In genomic region chr4:152190701-152191100, GRCm38 (mm10) we compare ENCODE assay signal across 17 mouse cellular contexts. TPM values are rescaled to one million over a fixed set of nuclear protein-coding genes. Genes with fewer than 3 reads are reported as not detected.
DNase-seq lines count a peak whose midpoint lies in the region; ATAC-seq and TF ChIP-seq lines count a peak whose summit lies in the region.
"Had no signal": no experiment of that assay in that cellular context is flagged by ENCODE, and none has a peak within 500 bp of the region (broad histone marks: within the 10 kb centered on the region; RNA-seq: fewer than 3 reads in every experiment).

No protein-coding gene starts in this region.

- 79% methylated on average over 5 of the region's 5 CpGs for WGBS in hindbrain, embryonic 13.5 days
- 74% methylated on average over 5 of the region's 5 CpGs for WGBS in hindbrain, embryonic 16.5 days
- 24% methylated on average over 5 of the region's 5 CpGs for WGBS in liver, embryonic 12.5 days (ENCODE audit: insufficient replicate concordance)

- H3K4me2 ChIP-seq in hindbrain, embryonic 13.5 days = no peak overlapping the region
- H3K4me2 ChIP-seq in hindbrain, embryonic 16.5 days (ENCODE audit: low read length) = no peak overlapping the region
- peak overlapping the region; percentile 33 for H3K4me2 ChIP-seq in liver, embryonic 12.5 days
- H3K4me2 ChIP-seq: embryonic facial prominence, embryonic 13.5 days had no signal

- 0 out of 2 replicates have a peak, but pooled peaks cover 4% of the 10 kb centered on the region for H3K36me3 ChIP-seq in hindbrain, embryonic 13.5 days
- H3K36me3 ChIP-seq in hindbrain, embryonic 16.5 days (ENCODE audit: control insufficient read depth, insufficient read depth, low read length) = no peaks in the 10 kb centered on the region
- peaks cover 9% of the 10 kb centered on the region for H3K36me3 ChIP-seq in C2C12 (ENCODE audit: control insufficient read depth, insufficient read depth)
- H3K36me3 ChIP-seq in E14TG2a.4 (ENCODE audit: insufficient read depth, low read length) = no peaks in the 10 kb centered on the region
- H3K36me3 ChIP-seq in liver, embryonic 12.5 days = no peaks in the 10 kb centered on the region
- H3K36me3 ChIP-seq: embryonic facial prominence, embryonic 13.5 days had no signal

- no peak for ATAC-seq in hindbrain, embryonic 13.5 days (ENCODE audit: low FRiP score)
- ATAC-seq in hindbrain, embryonic 16.5 days = no peak
- no peak for ATAC-seq in liver, embryonic 12.5 days
- ATAC-seq in megakaryocyte-erythroid progenitor cell, adult 5-6 weeks (replicated peaks; ENCODE audit: low FRiP score, low TSS enrichment, poor library complexity, severe bottlenecking) = no peak
- ATAC-seq: forebrain, embryonic 16.5 days; intestine, postnatal 0 days had no signal

- 0 out of 2 replicates have a peak, but pooled peaks cover 3% of the 10 kb centered on the region for H3K27me3 ChIP-seq in hindbrain, embryonic 13.5 days
- H3K27me3 ChIP-seq in hindbrain, embryonic 16.5 days (replicated peaks; ENCODE audit: control insufficient read depth, insufficient read depth, low read length) = no peaks in the 10 kb centered on the region
- H3K27me3 ChIP-seq in C2C12 (ENCODE audit: control insufficient read depth, insufficient read depth, insufficient read length) (no peaks in the 10 kb centered on the region), E14TG2a.4 (ENCODE audit: insufficient read depth, low read length) (no peaks in the 10 kb centered on the region)
- no peaks in the 10 kb centered on the region for H3K27me3 ChIP-seq in liver, embryonic 12.5 days (replicated peaks)
- H3K27me3 ChIP-seq: embryonic facial prominence, embryonic 13.5 days had no signal

- H3ac ChIP-seq in C2C12 (ENCODE audit: control insufficient read depth, insufficient read length, low read depth) = peak overlapping the region; percentile 12

- no peak for DNase-seq in retina, embryonic 14.5 days (ENCODE audit: low spot score)
- DNase-seq: adrenal gland, postnatal 36 days; cerebellum, adult 8-10 months; gastrocnemius, postnatal 36 days; layer of hippocampus, adult 9-11 months; lung, postnatal 36 days had no signal

- H3K9me3 ChIP-seq in hindbrain, embryonic 13.5 days = no peaks in the 10 kb centered on the region
- no peaks in the 10 kb centered on the region for H3K9me3 ChIP-seq in hindbrain, embryonic 16.5 days (ENCODE audit: control insufficient read depth, low read length)
- H3K9me3 ChIP-seq in E14TG2a.4 (ENCODE audit: low read length) = no peaks in the 10 kb centered on the region
- no peaks in the 10 kb centered on the region for H3K9me3 ChIP-seq in liver, embryonic 12.5 days (replicated peaks)
- H3K9me3 ChIP-seq: embryonic facial prominence, embryonic 13.5 days had no signal

- no peak for TF ChIP-seq CTCF in C2C12 (IDR thresholded peaks at IDR 0.05; ENCODE audit: control insufficient read depth, insufficient read depth, insufficient read length)
- TF ChIP-seq CTCF in E14TG2a.4 (conservative IDR thresholded peaks at IDR 0.05; ENCODE audit: low read length) = no peak

- no peak overlapping the region for H3K9ac ChIP-seq in hindbrain, embryonic 13.5 days
- no peak overlapping the region for H3K9ac ChIP-seq in hindbrain, embryonic 16.5 days (ENCODE audit: low read depth, low read length)
- H3K9ac ChIP-seq in liver, embryonic 12.5 days = no peak overlapping the region

- peaks cover 95% of the 10 kb centered on the region for H3K79me2 ChIP-seq in C2C12 (ENCODE audit: control insufficient read depth, insufficient read depth)

- peaks cover 83% of the 10 kb centered on the region for H3K79me3 ChIP-seq in C2C12 (ENCODE audit: low read depth)

- H3K4me1 ChIP-seq in hindbrain, embryonic 13.5 days (replicated peaks) = peaks cover 43% of the 10 kb centered on the region
- H3K4me1 ChIP-seq in hindbrain, embryonic 16.5 days (ENCODE audit: control insufficient read depth, insufficient read depth, low read depth, low read length) = peaks cover 12% of the 10 kb centered on the region
- peaks cover 96% of the 10 kb centered on the region for H3K4me1 ChIP-seq in E14TG2a.4 (replicated peaks; ENCODE audit: low read depth, low read length)
- H3K4me1 ChIP-seq in liver, embryonic 12.5 days = peaks cover 64% of the 10 kb centered on the region

- H3K27ac ChIP-seq in hindbrain, embryonic 13.5 days = 0 out of 2 replicates have a peak overlapping the region, but pooled peaks have one; percentile 40
- H3K27ac ChIP-seq in hindbrain, embryonic 16.5 days (ENCODE audit: low read depth, low read length) = no peak overlapping the region
- H3K27ac ChIP-seq in liver, embryonic 12.5 days = peak overlapping the region; percentile 32
- H3K27ac ChIP-seq: embryonic facial prominence, embryonic 13.5 days had no signal

- no peak overlapping the region for H3K4me3 ChIP-seq in hindbrain, embryonic 13.5 days
- H3K4me3 ChIP-seq in hindbrain, embryonic 16.5 days (ENCODE audit: low read length) = no peak overlapping the region
- H3K4me3 ChIP-seq in C2C12 (ENCODE audit: insufficient read depth, poor library complexity, severe bottlenecking) (no peak overlapping the region), E14TG2a.4 (replicated peaks; ENCODE audit: low read length) (peak overlapping the region; percentile 0; the same call in 1 of the 2 replicates)
- H3K4me3 ChIP-seq in liver, embryonic 12.5 days = no peak overlapping the region
- H3K4me3 ChIP-seq: embryonic facial prominence, embryonic 13.5 days had no signal

TF ChIP-seq in C2C12, 6 proteins besides CTCF, POLR2A, EP300 and RAD21:
- no peak for TF ChIP-seq MAX (IDR thresholded peaks at IDR 0.05)
- no peak for TF ChIP-seq USF1 (IDR thresholded peaks at IDR 0.05; ENCODE audit: low read depth)
- no peak for TF ChIP-seq FOSL1 (IDR thresholded peaks at IDR 0.05; ENCODE audit: insufficient read depth, low read length, poor library complexity, severe bottlenecking)
- TF ChIP-seq CEBPB (IDR thresholded peaks at IDR 0.05; ENCODE audit: low read depth) = no peak
- no peak for TF ChIP-seq MYOG (IDR thresholded peaks at IDR 0.05; ENCODE audit: control insufficient read depth, extremely low read depth, insufficient read length)
- TF ChIP-seq MYOD1 (IDR thresholded peaks at IDR 0.05; ENCODE audit: control insufficient read depth, insufficient read length, low read depth) = no peak

RNA-seq across cellular contexts. Expression of gene Acot7, which starts 12.8 kb away (rescaled TPM):
- 269 and 299 TPM in 2 replicates for polyA plus RNA-seq in hindbrain, embryonic 13.5 days (2015; fragmentation: Nextera tagmentation; extraction: Ambion mirVana)
- polyA plus RNA-seq in hindbrain, embryonic 16.5 days (2015; fragmentation: Nextera tagmentation; extraction: Ambion mirVana) = 478 and 542 TPM in 2 replicates
- 344 TPM for polyA plus RNA-seq in C2C12 (2012; fragmentation: generic; extraction: Trizol)
- polyA plus RNA-seq in liver, embryonic 12.5 days (2016; fragmentation: Nextera tagmentation; extraction: Ambion mirVana) = 33.0 and 36.2 TPM in 2 replicates
- 33.8 and 42.9 TPM in 2 replicates for total RNA-seq in megakaryocyte-erythroid progenitor cell, adult 5-6 weeks (2014; fragmentation: Nextera tagmentation)
- 25.3 and 38.1 TPM in 2 replicates for total RNA-seq in megakaryocyte-erythroid progenitor cell, adult 5-6 weeks (2017)

RNA-seq across cellular contexts. Expression of gene Hes2, which starts 32.0 kb away (rescaled TPM):
- polyA plus RNA-seq in hindbrain, embryonic 13.5 days (2015; fragmentation: Nextera tagmentation; extraction: Ambion mirVana) = 0.34 and 1.8 TPM in 2 replicates
- not detected in 2 replicates for polyA plus RNA-seq in hindbrain, embryonic 16.5 days (2015; fragmentation: Nextera tagmentation; extraction: Ambion mirVana)
- not detected for polyA plus RNA-seq in C2C12 (2012; fragmentation: generic; extraction: Trizol)
- 0.05 TPM in 1 of 2 replicates, not detected in the other for polyA plus RNA-seq in liver, embryonic 12.5 days (2016; fragmentation: Nextera tagmentation; extraction: Ambion mirVana)
- 0.35 TPM in 1 of 2 replicates, not detected in the other for total RNA-seq in megakaryocyte-erythroid progenitor cell, adult 5-6 weeks (2014; fragmentation: Nextera tagmentation)
- total RNA-seq in megakaryocyte-erythroid progenitor cell, adult 5-6 weeks (2017) = not detected in 2 replicates
- total RNA-seq: adrenal gland, postnatal 36 days; gastrocnemius, postnatal 36 days; monocyte, adult 5-6 weeks had no signal
- polyA plus RNA-seq: embryonic facial prominence, embryonic 13.5 days; forebrain, embryonic 16.5 days; limb, embryonic 11.5 days had no signal

RNA-seq across cellular contexts. Expression of gene Espn, which starts 38.5 kb away (rescaled TPM):
- 0.09 and 0.22 TPM in 2 replicates for polyA plus RNA-seq in hindbrain, embryonic 13.5 days (2015; fragmentation: Nextera tagmentation; extraction: Ambion mirVana)
- polyA plus RNA-seq in hindbrain, embryonic 16.5 days (2015; fragmentation: Nextera tagmentation; extraction: Ambion mirVana) = 0.34 and 0.46 TPM in 2 replicates
- 0.97 TPM for polyA plus RNA-seq in C2C12 (2012; fragmentation: generic; extraction: Trizol)
- polyA plus RNA-seq in liver, embryonic 12.5 days (2016; fragmentation: Nextera tagmentation; extraction: Ambion mirVana) = 2.6 and 2.9 TPM in 2 replicates
- 2.9 and 5.7 TPM in 2 replicates for total RNA-seq in megakaryocyte-erythroid progenitor cell, adult 5-6 weeks (2014; fragmentation: Nextera tagmentation)
- 2.2 and 3.1 TPM in 2 replicates for total RNA-seq in megakaryocyte-erythroid progenitor cell, adult 5-6 weeks (2017)
